Mouse (Mus musculus) embryonic facial prominence, embryonic 15.5 days (tissue): ENCODE data around the gene Acmsd. TPM values are rescaled to one million over a fixed set of nuclear protein-coding genes. Genes with fewer than 3 reads are reported as not detected.

Experiments used
- ATAC-seq: fragments of 200-750 bp; cut with Nextera tagmentation; 2 replicates; pipeline ENCODE4 v1.8.0; 2017; ENCODE audit warnings: low read depth, moderate TSS enrichment; ENCODE audit not compliant: insufficient number of reproducible peaks, low FRiP score, low TSS enrichment
- H3K27ac ChIP-seq: fragments of 300-500 bp; sonication (generic); replicated peaks from 2 replicates; pipeline ENCODE4 v1.5.1; 2015; ENCODE audit warnings: mild to moderate bottlenecking, inconsistent platforms
- H3K27me3 ChIP-seq: fragments of 300-500 bp; sonication (generic); 2 replicates; pipeline ENCODE4 v1.6.1; 2015; ENCODE audit warnings: inconsistent platforms
- H3K36me3 ChIP-seq: fragments of 300-500 bp; sonication (generic); 2 replicates; pipeline ENCODE4 v1.6.1; 2015; ENCODE audit warnings: mild to moderate bottlenecking, inconsistent platforms
- H3K4me1 ChIP-seq: fragments of 300-500 bp; sonication (generic); 2 replicates; pipeline ENCODE4 v1.6.1; 2015; ENCODE audit warnings: inconsistent platforms
- H3K4me2 ChIP-seq: fragments of 300-500 bp; sonication (generic); replicated peaks from 2 replicates; pipeline ENCODE4 v1.6.1; 2015; ENCODE audit warnings: mild to moderate bottlenecking, inconsistent platforms
- H3K4me3 ChIP-seq: fragments of 300-500 bp; sonication (generic); replicated peaks from 2 replicates; pipeline ENCODE4 v1.5.1; 2015; ENCODE audit warnings: mild to moderate bottlenecking, inconsistent platforms
- H3K9ac ChIP-seq: fragments of 300-500 bp; sonication (generic); 2 replicates; pipeline ENCODE4 v1.6.1; 2015; ENCODE audit warnings: inconsistent platforms
- H3K9me3 ChIP-seq: fragments of 300-500 bp; sonication (generic); replicated peaks from 2 replicates; pipeline ENCODE4 v1.6.1; 2016; ENCODE audit warnings: inconsistent platforms
- WGBS: fragments of 180-500 bp; shearing (Covaris S2); methylation state at CpG from one replicate; pipeline ENCODE4 v1.1.7; 2015; 5-methylcytosine and 5-hydroxymethylcytosine counted together
- polyA plus RNA-seq: library from polyadenylated mRNA; unstranded; fragments of >200 nt; fragmentation: Nextera tagmentation; extraction: Ambion mirVana; gene quantifications from 2 replicates; pipeline ENCODE4 v1.2.1, GENCODE M21; 2015

Gene Acmsd
- polyA plus RNA-seq, 1 experiment from 2014 or later = 0.12 TPM

DNA sequence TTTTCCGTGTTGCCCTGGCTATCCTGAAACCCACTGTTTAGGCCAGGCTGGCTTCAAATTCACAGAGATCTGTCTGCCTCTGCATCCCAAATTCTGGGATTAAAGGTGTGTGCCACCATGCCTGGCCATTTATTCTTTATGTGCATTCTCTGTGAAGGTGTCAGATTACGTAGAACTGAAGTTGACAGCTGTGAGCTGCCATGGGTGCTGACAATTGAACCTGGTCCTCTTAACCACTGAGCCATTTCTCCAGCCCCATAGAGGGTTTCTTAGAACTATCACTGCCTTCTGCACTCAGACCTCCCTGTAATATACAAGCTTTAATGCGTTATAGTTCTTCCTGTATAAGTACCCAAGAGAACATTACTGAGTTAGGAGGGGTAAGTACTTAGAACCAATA lies 49.4 kb downstream of the Acmsd start:
- no peaks in the 10 kb centered on the region for H3K27me3 ChIP-seq
- WGBS = 86% methylated on average over 3 of the region's 3 CpGs
- H3K36me3 ChIP-seq = no peaks in the 10 kb centered on the region
- no peak overlapping the region for H3K27ac ChIP-seq
- no peak overlapping the region for H3K4me2 ChIP-seq
- peaks cover 43% of the 10 kb centered on the region for H3K4me1 ChIP-seq
- no peaks in the 10 kb centered on the region for H3K9me3 ChIP-seq
- H3K4me3 ChIP-seq = no peak overlapping the region
- no peak overlapping the region for H3K9ac ChIP-seq
- ATAC-seq = no peak

DNA sequence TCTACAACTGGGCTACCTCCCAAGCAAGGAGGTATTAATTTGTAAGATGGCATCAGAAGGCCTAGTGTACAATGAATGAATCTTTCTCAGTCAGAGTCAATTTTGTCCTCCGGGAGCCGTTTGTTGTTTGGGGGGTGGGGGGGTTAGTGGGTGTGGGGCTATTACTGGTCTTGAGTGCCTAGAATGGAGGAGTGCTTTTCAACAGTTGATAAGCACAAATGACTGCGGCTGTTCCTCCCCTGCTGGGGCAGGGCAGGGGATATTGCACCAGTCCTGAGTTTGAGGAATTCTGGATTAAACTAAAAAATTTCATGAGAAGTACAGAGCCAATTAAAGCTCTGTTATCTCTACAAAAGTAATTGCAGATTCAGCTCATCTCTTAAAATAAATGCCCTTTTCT lies 50.9 kb downstream of the Acmsd start:
- Histone ChIP-seq H3K27ac (no peak overlapping the region), H3K9me3 (no peaks in the 10 kb centered on the region), H3K4me2 (no peak overlapping the region), H3K27me3 (no peaks in the 10 kb centered on the region), H3K4me1 (peaks cover 47% of the 10 kb centered on the region), H3K4me3 (no peak overlapping the region), H3K9ac (no peak overlapping the region), H3K36me3 (no peaks in the 10 kb centered on the region)
- ATAC-seq = no peak
- WGBS = 46% methylated on average over 3 of the region's 3 CpGs

DNA sequence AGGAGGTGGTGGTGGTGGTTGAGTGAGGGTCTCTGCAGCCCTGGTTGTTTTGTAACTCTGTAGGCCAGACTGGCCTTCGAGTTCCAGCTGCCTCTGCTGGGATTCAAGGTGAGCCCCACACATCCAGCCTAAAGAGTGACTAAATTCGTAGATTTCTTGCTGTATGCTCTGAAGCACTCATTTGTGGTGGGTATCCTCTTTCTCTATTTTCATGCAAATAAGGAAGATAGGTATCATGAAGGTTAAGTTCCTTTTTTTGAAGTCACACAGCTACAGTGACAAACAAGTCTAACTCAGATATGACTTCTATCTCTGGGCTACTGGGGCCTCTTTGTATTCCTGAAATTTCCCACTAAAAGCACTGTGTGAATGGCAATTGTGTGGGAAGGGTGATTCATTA lies 51.6 kb downstream of the Acmsd start:
- 74% methylated on average over 2 of the region's 2 CpGs for WGBS
- no peaks in the 10 kb centered on the region for H3K27me3 ChIP-seq
- H3K36me3 ChIP-seq = no peaks in the 10 kb centered on the region
- peaks cover 47% of the 10 kb centered on the region for H3K4me1 ChIP-seq
- no peak overlapping the region for H3K27ac ChIP-seq
- H3K9ac ChIP-seq = no peak overlapping the region
- H3K4me2 ChIP-seq = no peak overlapping the region
- H3K4me3 ChIP-seq = no peak overlapping the region
- no peak for ATAC-seq
- no peaks in the 10 kb centered on the region for H3K9me3 ChIP-seq

DNA sequence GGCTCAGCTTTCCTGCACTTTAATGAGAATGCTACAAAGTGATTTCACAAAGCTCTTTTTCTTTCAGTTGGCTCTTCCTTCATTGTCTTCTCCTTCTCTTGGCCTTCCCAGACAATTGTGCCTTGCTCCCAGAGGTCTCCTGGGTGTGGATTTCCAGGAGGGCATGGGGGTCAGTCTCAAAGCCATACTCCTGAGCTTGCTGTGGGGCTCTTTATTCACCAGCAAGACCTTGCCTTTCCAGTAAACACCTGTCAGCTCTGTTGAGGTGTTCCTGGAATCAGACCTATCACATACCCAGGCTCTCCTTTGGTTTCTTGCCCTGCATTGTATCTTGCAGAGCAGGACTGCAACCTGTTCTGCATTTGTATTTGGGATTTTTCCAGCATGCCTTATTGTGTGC lies 54.6 kb downstream of the Acmsd start:
- Histone ChIP-seq H3K27ac (no peak overlapping the region), H3K9ac (no peak overlapping the region), H3K4me2 (no peak overlapping the region), H3K9me3 (no peaks in the 10 kb centered on the region), H3K4me1 (peaks cover 46% of the 10 kb centered on the region), H3K36me3 (no peaks in the 10 kb centered on the region), H3K4me3 (no peak overlapping the region), H3K27me3 (no peaks in the 10 kb centered on the region)
- no peak for ATAC-seq

DNA sequence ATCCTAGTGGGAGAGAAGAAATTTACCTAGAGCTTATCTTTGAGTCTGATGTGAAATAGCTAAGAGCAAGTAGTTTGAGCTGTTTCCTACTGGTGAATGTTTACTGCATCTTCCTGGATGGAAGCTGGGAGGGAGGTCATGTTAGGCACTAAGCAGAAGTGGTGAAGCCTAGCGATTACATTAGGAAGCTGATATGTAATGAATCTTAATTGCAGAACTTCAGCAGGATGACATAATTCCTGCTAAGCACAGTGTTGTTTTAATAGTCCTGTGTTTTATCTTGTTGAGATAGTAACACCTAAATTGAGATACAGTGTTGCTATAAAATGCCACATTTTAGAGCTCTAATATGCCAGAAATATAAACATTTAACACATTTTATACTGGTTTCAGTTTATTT lies 56.7 kb downstream of the Acmsd start:
- no peak overlapping the region for H3K27ac ChIP-seq
- 67% methylated on average over 1 of the region's 1 CpGs for WGBS
- no peak for ATAC-seq
- H3K36me3 ChIP-seq = no peaks in the 10 kb centered on the region
- H3K9me3 ChIP-seq = no peaks in the 10 kb centered on the region
- H3K4me3 ChIP-seq = no peak overlapping the region
- no peaks in the 10 kb centered on the region for H3K27me3 ChIP-seq
- H3K4me1 ChIP-seq = peaks cover 38% of the 10 kb centered on the region
- no peak overlapping the region for H3K9ac ChIP-seq
- H3K4me2 ChIP-seq = no peak overlapping the region

DNA sequence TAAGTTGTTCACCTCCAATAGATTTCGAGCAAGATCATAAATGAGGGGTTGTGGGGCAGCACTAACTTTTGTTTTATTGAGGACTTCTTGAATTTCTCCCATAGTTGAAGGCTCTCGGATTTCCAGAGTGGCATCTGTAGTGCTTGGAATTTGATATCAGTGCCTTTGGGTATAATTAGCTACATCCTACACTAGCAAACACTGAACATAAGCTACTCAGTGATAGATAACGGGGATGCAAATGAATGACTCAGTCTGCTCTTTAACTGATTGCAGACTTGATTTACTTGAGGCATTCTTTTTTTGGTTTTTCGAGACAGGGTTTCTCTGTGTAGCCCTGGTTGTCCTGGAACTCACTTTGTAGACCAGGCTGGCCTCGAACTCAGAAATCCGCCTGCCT lies 59.7 kb downstream of the Acmsd start:
- whole genome bisulfite sequencing = 49% methylated on average over 6 of the region's 6 CpGs
- Histone ChIP-seq H3K9me3 (no peaks in the 10 kb centered on the region), H3K27me3 (no peaks in the 10 kb centered on the region), H3K4me2 (no peak overlapping the region), H3K36me3 (peaks cover 6% of the 10 kb centered on the region; the same call in 1 of the 2 replicates), H3K27ac (no peak overlapping the region), H3K4me3 (no peak overlapping the region), H3K4me1 (peaks cover 14% of the 10 kb centered on the region; the same call in 1 of the 2 replicates), H3K9ac (no peak overlapping the region)
- ATAC-seq = no peak

DNA sequence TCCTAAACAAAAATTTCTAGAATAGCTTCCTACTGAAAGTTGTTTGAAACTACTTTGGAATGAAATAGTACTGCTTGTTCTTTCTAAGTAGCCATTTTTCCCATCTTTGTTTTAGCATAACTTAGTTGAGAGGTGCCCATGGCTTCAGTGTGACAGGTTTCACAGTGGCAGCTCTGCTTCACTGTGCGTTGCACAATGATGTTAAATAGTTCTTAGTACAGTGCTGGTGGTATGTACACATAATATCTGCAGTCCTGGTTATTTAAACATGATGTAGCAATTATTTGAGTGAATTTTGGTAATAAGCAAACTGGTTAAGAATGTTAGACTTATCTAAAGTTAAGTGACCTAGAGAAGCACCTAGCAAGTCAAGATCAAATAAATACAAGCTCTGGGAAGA lies 64.2 kb downstream of the Acmsd start:
- no peak for ATAC-seq
- Histone ChIP-seq H3K27me3 (no peaks in the 10 kb centered on the region), H3K4me2 (no peak overlapping the region), H3K4me3 (no peak overlapping the region), H3K9ac (no peak overlapping the region), H3K36me3 (peaks cover 9% of the 10 kb centered on the region; the same call in 1 of the 2 replicates), H3K27ac (no peak overlapping the region), H3K9me3 (no peaks in the 10 kb centered on the region), H3K4me1 (0 out of 2 replicates have a peak, but pooled peaks cover 10% of the 10 kb centered on the region)
- WGBS = 81% methylated on average over 1 of the region's 1 CpGs

DNA sequence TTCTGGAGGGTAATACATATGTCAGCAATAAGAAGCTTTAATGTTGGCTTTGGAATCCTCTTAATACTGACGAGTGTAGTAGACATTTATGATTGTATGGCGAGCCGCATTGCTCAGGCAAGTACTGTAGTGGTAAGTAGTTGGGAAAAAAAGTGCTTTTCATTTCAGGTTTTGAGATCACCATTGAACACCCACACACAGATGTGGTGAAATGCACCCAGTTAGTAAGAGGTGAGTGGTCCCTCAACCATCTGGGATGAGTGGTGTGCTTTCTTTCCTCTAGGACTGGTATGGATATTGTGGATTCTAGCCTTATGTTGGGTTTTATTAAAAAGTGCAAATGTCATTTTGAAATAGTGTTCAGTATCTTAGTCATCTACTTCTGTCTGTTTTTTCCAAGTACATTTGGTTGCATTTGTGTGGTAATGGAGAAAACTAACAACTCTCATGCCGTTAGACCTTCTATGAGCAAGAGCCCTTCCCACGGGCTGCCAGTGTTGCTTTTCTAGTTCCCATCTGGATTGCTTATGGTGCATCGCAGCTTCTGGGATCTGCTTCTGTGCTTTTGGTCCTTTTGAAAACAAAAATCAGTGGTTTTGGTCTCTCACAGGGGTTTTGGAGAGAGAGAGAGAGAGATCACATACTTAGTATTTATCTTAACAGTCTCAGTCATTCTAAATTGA lies 66.0 kb downstream of the Acmsd start:
- WGBS = 68% methylated on average over 6 of the region's 6 CpGs

DNA sequence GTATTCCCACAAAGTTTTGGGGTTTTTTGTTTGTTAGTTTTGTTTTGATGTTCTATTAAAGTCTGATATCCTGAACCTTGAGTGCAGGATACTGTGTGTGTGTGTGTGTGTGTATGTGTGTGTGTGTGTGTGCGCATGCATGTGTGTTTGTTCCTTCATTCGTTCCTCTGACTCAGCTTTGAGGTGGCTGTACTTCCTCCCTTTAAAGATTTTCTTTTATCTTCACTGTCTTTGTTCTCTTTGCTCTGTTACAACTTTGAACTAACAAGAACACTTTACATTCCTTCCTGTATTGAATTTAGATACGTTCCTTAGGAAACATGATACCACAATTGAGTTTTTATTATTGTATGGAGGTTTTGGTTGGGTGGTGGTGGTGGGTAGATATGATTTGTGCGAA lies 67.1 kb downstream of the Acmsd start:
- H3K27ac ChIP-seq = no peak overlapping the region
- no peak for ATAC-seq
- WGBS = 46% methylated on average over 4 of the region's 4 CpGs

More for the DNA sequence above, 66.0 kb downstream of the Acmsd start:
- no peak overlapping the region for H3K4me2 ChIP-seq
- ATAC-seq = no peak
- H3K27ac ChIP-seq = no peak overlapping the region
- no peak overlapping the region for H3K4me3 ChIP-seq
- no peaks in the 10 kb centered on the region for H3K9me3 ChIP-seq
- no peaks in the 10 kb centered on the region for H3K27me3 ChIP-seq
- H3K9ac ChIP-seq = no peak overlapping the region
- H3K36me3 ChIP-seq = peaks cover 18% of the 10 kb centered on the region
- 0 out of 2 replicates have a peak, but pooled peaks cover 4% of the 10 kb centered on the region for H3K4me1 ChIP-seq

DNA sequence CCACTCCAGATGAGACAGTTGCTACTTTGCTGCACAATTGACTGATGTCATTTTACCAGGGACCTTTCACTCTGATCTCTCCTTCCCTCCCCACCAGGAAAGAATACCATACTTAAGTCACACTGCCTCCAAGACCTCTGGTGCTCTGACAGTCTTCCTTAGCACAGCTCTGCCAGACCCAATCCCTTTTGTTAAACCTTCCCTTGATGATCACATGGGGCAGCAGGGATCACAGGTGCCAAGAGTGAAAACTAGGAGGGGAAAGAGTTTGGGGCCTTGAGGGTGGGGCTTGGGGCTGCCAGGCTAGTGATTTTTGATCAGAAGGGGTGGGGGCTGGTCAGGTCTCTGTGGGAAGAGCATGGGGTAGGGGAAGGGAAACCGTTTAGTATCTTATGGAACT lies 67.5 kb downstream of the Acmsd start:
- no peak overlapping the region for H3K27ac ChIP-seq
- no peak overlapping the region for H3K9ac ChIP-seq
- no peak overlapping the region for H3K4me3 ChIP-seq
- peaks cover 23% of the 10 kb centered on the region for H3K36me3 ChIP-seq
- H3K4me2 ChIP-seq = no peak overlapping the region
- ATAC-seq = no peak
- H3K9me3 ChIP-seq = no peaks in the 10 kb centered on the region
- H3K4me1 ChIP-seq = 0 out of 2 replicates have a peak, but pooled peaks cover 4% of the 10 kb centered on the region
- no peaks in the 10 kb centered on the region for H3K27me3 ChIP-seq
- WGBS = 58% methylated on average over 1 of the region's 1 CpGs

More for the DNA sequence above, 67.1 kb downstream of the Acmsd start:
- Histone ChIP-seq H3K27me3 (no peaks in the 10 kb centered on the region), H3K9me3 (no peaks in the 10 kb centered on the region), H3K4me2 (no peak overlapping the region), H3K4me3 (no peak overlapping the region), H3K36me3 (peaks cover 21% of the 10 kb centered on the region), H3K4me1 (0 out of 2 replicates have a peak, but pooled peaks cover 4% of the 10 kb centered on the region), H3K9ac (no peak overlapping the region)

DNA sequence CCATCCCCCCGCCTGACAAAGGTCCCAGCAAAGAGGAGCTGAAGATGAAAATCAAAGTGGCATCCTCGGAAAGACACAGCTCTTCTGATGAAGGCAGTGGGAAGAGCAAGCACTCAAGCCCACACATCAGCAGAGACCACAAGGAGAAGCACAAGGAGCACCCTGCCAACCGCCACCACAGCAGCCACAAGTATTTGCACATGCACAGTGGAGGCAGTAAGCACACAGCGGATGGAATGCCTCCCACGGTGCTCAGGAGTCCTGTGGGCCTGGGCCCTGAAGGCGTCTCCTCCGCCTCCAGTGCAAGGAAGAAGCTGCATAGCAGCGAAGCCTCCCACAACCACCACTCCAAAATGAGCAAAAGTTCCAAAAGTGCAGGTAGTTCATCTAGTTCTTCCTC lies 73.7 kb downstream of the Acmsd start:
- Histone ChIP-seq H3K27me3 (no peaks in the 10 kb centered on the region), H3K9me3 (no peaks in the 10 kb centered on the region), H3K27ac (no peak overlapping the region), H3K4me1 (no peaks in the 10 kb centered on the region), H3K36me3 (peaks cover 50% of the 10 kb centered on the region), H3K4me3 (no peak overlapping the region), H3K9ac (no peak overlapping the region), H3K4me2 (no peak overlapping the region)
- WGBS = 75% methylated on average over 8 of the region's 8 CpGs
- ATAC-seq = peak; percentile 73; the same call in 1 of the 2 replicates

DNA sequence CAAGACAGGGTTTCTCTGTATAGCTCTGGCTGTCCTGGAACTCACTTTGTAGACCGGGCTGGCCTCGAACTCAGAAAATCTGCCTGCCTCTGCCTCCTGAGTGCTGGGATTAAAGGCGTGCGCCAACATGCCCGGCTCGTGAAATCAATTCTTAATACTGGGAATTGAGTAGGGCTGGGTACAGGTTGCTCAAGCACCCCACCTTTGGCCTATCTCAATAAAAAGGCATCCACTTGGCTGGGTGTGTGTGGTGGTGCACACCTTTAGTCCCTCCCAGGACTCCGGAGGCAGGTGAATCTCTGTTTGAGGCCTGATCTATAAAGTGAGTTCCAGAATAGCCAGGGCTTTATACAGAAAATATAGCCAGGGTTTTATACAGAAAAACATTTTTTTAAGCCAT lies 79.5 kb downstream of the Acmsd start:
- no peaks in the 10 kb centered on the region for H3K4me1 ChIP-seq
- WGBS = 96% methylated on average over 7 of the region's 7 CpGs
- no peak for ATAC-seq
- H3K36me3 ChIP-seq = peaks cover 17% of the 10 kb centered on the region
- H3K4me2 ChIP-seq = no peak overlapping the region
- H3K27ac ChIP-seq = no peak overlapping the region
- no peak overlapping the region for H3K9ac ChIP-seq
- H3K4me3 ChIP-seq = no peak overlapping the region
- H3K27me3 ChIP-seq = no peaks in the 10 kb centered on the region
- no peaks in the 10 kb centered on the region for H3K9me3 ChIP-seq
